Mouse (Mus musculus): ENCODE measurements around the gene Scube2. TPM values are rescaled to one million over a fixed set of nuclear protein-coding genes. Genes with fewer than 3 reads are reported as not detected.
A peak's percentile ranks its signal among the peaks of the same experiment; 100 is the strongest.

The Scube2 gene
- total RNA-seq, 1 experiment = 0.89 TPM

DNA sequence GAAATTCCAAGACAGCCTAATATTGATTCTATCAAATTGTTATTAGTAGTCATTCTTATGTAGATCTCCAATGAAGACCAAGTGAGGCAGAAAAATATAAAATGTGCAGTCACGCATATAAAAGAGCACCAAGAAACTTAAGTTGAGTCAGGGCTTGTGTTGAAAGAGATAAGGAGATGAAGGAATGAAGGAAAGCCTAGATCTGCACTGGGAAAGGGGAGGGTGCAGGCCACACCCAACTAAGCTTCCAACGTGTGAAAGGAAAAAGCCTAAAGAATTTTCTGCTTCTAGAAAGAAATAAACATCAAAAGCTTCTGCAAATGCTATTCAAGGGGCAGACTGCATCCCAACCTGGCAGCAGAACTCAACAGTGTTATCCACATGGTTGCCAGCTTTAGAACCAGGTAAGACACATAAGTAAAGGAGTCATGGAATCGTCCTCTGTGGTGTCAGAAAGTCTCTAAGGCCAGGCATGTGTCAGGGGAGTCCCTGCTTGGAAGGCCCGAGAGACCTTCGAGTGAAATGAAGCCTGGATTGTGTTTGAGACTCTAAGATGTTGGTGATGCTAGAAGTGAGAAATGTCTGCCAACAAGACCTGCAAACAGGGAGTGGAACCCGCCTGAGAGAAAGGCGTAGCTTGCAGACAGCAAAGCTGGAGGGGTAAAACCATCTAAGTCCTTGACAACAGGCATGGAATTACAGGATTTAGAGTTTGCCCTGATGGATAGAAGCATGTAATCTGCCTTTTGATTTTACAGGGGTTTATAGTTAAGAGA lies 97.7 kb downstream of the Scube2 start:
- in situ Hi-C loops (cut with MboI; ENCODE audit: low sequenced_read_pairs in 2 of 2, unreplicated experiment in 2 of 2) = no loop called here

DNA sequence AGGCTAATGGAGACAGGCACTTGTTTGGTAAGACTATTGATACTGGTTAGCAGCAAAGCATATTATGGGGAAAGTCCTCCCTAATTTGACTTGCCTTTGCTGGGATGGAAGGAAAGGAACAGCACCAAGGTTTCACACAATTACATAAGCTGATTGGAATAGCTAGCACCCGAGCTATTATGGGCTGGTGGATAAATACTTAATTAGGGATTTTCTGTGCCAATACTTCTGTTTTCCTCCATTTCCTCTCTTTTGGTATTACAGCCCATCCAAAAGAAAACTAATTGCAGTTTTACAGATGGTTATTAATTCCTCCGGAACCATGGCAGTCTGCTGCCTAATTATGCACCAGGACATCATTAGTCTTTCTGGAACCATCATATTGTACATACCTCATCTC lies 101.5 kb downstream of the Scube2 start:
- no peak overlapping the region for H3K9ac ChIP-seq (ENCODE audit: insufficient read depth, low read depth, low read length, poor library complexity, severe bottlenecking)
- no peak for DNase-seq (ENCODE audit: low read depth, low spot score)
- H3K36me3 ChIP-seq (ENCODE audit: control insufficient read depth, insufficient read depth, low read length, poor library complexity, severe bottlenecking) = no peaks in the 10 kb centered on the region
- H3K27ac ChIP-seq (ENCODE audit: insufficient read depth, low read depth, low read length, poor library complexity, severe bottlenecking) = no peak overlapping the region
- TF ChIP-seq CHD2 (IDR thresholded peaks at IDR 0.05; ENCODE audit: low read depth, low read length) = no peak
- TF ChIP-seq ZNF384 (IDR thresholded peaks at IDR 0.05; ENCODE audit: low read depth, low read length) = no peak
- TF ChIP-seq ZC3H11A (IDR thresholded peaks at IDR 0.05; ENCODE audit: borderline replicate concordance, low read depth, low read length) = no peak
- TF ChIP-seq MAFK (IDR thresholded peaks at IDR 0.05; ENCODE audit: insufficient read depth, low read depth, low read length) = no peak
- TF ChIP-seq HCFC1 (IDR thresholded peaks at IDR 0.05; ENCODE audit: borderline replicate concordance, insufficient read depth, low read length) = no peak
- no peaks in the 10 kb centered on the region for H3K4me1 ChIP-seq (ENCODE audit: control insufficient read depth in 2 of 2, insufficient read depth in 2 of 2, low read length in 2 of 2, poor library complexity in 1 of 2)
- H3K4me3 ChIP-seq (ENCODE audit: insufficient read depth in 1 of 2, low read depth in 1 of 2, low read length in 2 of 2, poor library complexity in 1 of 2, severe bottlenecking in 1 of 2) = no peak overlapping the region
- no peaks in the 10 kb centered on the region for H3K9me3 ChIP-seq (ENCODE audit: control insufficient read depth, insufficient read depth, low read depth, low read length)
- in situ Hi-C loops (cut with MboI; ENCODE audit: low sequenced_read_pairs in 2 of 2, unreplicated experiment in 2 of 2) = no loop called here

More for the DNA sequence above, 97.7 kb downstream of the Scube2 start:
- TF ChIP-seq ZNF384 (IDR thresholded peaks at IDR 0.05; ENCODE audit: low read depth, low read length) (no peak), MAFK (IDR thresholded peaks at IDR 0.05; ENCODE audit: insufficient read depth, low read depth, low read length) (no peak), ZC3H11A (IDR thresholded peaks at IDR 0.05; ENCODE audit: borderline replicate concordance, low read depth, low read length) (no peak), CHD2 (IDR thresholded peaks at IDR 0.05; ENCODE audit: low read depth, low read length) (no peak), HCFC1 (IDR thresholded peaks at IDR 0.05; ENCODE audit: borderline replicate concordance, insufficient read depth, low read length) (no peak)
- no peaks in the 10 kb centered on the region for H3K4me1 ChIP-seq (ENCODE audit: control insufficient read depth in 2 of 2, insufficient read depth in 2 of 2, low read length in 2 of 2, poor library complexity in 1 of 2)
- DNase-seq (ENCODE audit: low read depth, low spot score) = no peak
- H3K4me3 ChIP-seq (ENCODE audit: insufficient read depth in 1 of 2, low read depth in 1 of 2, low read length in 2 of 2, poor library complexity in 1 of 2, severe bottlenecking in 1 of 2) = no peak overlapping the region
- H3K9me3 ChIP-seq (ENCODE audit: control insufficient read depth, insufficient read depth, low read depth, low read length) = no peaks in the 10 kb centered on the region
- no peaks in the 10 kb centered on the region for H3K36me3 ChIP-seq (ENCODE audit: control insufficient read depth, insufficient read depth, low read length, poor library complexity, severe bottlenecking)
- no peak overlapping the region for H3K9ac ChIP-seq (ENCODE audit: insufficient read depth, low read depth, low read length, poor library complexity, severe bottlenecking)
- no peak overlapping the region for H3K27ac ChIP-seq (ENCODE audit: insufficient read depth, low read depth, low read length, poor library complexity, severe bottlenecking)

DNA sequence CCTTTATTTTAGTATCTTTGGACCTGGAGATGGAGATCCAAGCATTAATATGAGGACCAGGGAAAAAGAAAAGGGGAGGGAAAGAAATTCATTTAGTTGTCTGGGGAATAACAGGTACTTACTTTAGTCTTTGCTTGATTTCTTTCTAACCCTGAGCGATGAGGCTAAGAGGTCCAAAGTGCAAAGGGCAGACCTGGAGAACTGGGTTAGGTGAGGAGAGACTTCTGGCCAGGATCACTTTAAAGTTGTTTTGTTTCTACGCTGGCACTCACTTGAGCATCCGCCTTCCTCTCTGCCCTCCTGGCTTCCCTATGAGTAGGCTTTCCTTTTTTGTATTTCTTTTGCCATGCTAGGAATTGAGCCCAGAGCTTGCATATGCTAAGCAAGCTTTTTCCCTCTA lies 109.2 kb downstream of the Scube2 start:
- H3K4me3 ChIP-seq (ENCODE audit: insufficient read depth in 1 of 2, low read depth in 1 of 2, low read length in 2 of 2, poor library complexity in 1 of 2, severe bottlenecking in 1 of 2) = no peak overlapping the region
- DNase-seq (ENCODE audit: low read depth, low spot score) = no peak
- in situ Hi-C loops (cut with MboI; ENCODE audit: low sequenced_read_pairs in 2 of 2, unreplicated experiment in 2 of 2) = no loop called here
- no peaks in the 10 kb centered on the region for H3K9me3 ChIP-seq (ENCODE audit: control insufficient read depth, insufficient read depth, low read depth, low read length)
- H3K9ac ChIP-seq (ENCODE audit: insufficient read depth, low read depth, low read length, poor library complexity, severe bottlenecking) = no peak overlapping the region
- H3K4me1 ChIP-seq (ENCODE audit: control insufficient read depth in 2 of 2, insufficient read depth in 2 of 2, low read length in 2 of 2, poor library complexity in 1 of 2) = no peaks in the 10 kb centered on the region
- no peak overlapping the region for H3K27ac ChIP-seq (ENCODE audit: insufficient read depth, low read depth, low read length, poor library complexity, severe bottlenecking)
- TF ChIP-seq ZC3H11A (IDR thresholded peaks at IDR 0.05; ENCODE audit: borderline replicate concordance, low read depth, low read length) = no peak
- TF ChIP-seq HCFC1 (IDR thresholded peaks at IDR 0.05; ENCODE audit: borderline replicate concordance, insufficient read depth, low read length) = no peak
- TF ChIP-seq CHD2 (IDR thresholded peaks at IDR 0.05; ENCODE audit: low read depth, low read length) = no peak
- no peak for TF ChIP-seq ZNF384 (IDR thresholded peaks at IDR 0.05; ENCODE audit: low read depth, low read length)
- no peak for TF ChIP-seq MAFK (IDR thresholded peaks at IDR 0.05; ENCODE audit: insufficient read depth, low read depth, low read length)
- no peaks in the 10 kb centered on the region for H3K36me3 ChIP-seq (ENCODE audit: control insufficient read depth, insufficient read depth, low read length, poor library complexity, severe bottlenecking)

DNA sequence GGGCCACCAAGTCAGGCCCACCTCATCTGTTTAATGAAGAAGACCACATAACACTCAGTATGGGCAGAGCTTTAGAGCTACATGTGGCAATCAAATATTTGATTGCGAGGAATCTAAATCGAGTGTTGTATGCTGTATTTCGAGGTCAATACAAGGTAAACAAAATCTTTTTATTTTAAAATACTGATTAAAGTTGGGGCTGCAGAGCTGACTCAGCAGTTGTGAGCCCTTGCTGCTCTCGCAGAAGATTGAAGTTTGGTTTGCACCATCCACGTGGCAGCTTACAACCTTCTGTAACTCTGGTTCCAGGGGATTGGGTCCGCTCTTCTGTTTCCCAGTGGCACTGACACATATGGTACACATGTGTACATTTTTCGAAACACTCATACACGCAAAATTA lies 111.4 kb downstream of the Scube2 start:
- Histone ChIP-seq H3K4me1 (ENCODE audit: control insufficient read depth in 2 of 2, insufficient read depth in 2 of 2, low read length in 2 of 2, poor library complexity in 1 of 2) (no peaks in the 10 kb centered on the region), H3K9me3 (ENCODE audit: control insufficient read depth, insufficient read depth, low read depth, low read length) (no peaks in the 10 kb centered on the region), H3K9ac (ENCODE audit: insufficient read depth, low read depth, low read length, poor library complexity, severe bottlenecking) (no peak overlapping the region), H3K27ac (ENCODE audit: insufficient read depth, low read depth, low read length, poor library complexity, severe bottlenecking) (no peak overlapping the region), H3K4me3 (ENCODE audit: insufficient read depth in 1 of 2, low read depth in 1 of 2, low read length in 2 of 2, poor library complexity in 1 of 2, severe bottlenecking in 1 of 2) (no peak overlapping the region), H3K36me3 (ENCODE audit: control insufficient read depth, insufficient read depth, low read length, poor library complexity, severe bottlenecking) (no peaks in the 10 kb centered on the region)
- no peak for DNase-seq (ENCODE audit: low read depth, low spot score)
- peak; percentile 68; the same call in 1 of the 2 replicates for TF ChIP-seq MAFK (IDR thresholded peaks at IDR 0.05; ENCODE audit: insufficient read depth, low read depth, low read length)
- TF ChIP-seq ZC3H11A (IDR thresholded peaks at IDR 0.05; ENCODE audit: borderline replicate concordance, low read depth, low read length) = no peak
- in situ Hi-C loops (cut with MboI; ENCODE audit: low sequenced_read_pairs in 2 of 2, unreplicated experiment in 2 of 2) = no loop called here
